Mouse (Mus musculus) 3T3-L1 (cell line): ENCODE measurements around the gene Spata31d1d.
"Not testable (repeated sequence)": the region's sequence is repeated elsewhere in the genome, so short reads cannot be mapped to it uniquely, and the experiment has no call there.

ENCODE experiments used
- DNase-seq: peaks from one replicate; pipeline ENCODE4 v3.0.0-alpha.2; 2015; ENCODE audit warnings: low read depth, low spot score

Gene Spata31d1d

DNA sequence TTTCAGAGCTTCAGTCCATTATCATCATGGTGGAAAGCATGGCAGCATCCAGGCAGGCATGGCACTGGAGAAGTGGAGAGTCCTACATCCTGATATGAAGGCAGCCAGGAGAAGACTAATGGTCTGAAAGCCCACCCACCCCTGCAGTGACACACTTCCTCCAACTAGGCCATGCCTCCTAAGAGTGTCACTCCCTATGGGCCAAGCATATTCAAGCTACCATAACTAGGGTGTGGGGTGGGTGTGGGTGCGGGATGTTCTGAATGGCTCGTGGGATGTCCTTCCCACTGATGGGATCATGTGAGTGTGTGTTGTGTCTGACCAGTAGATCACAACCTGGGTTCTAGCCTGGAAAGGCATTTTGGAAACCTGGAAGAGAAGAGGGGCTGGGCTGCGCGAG, 2.4 kb upstream of the Spata31d1d start:
- no peak for DNase-seq

GRCm38 (mm10) chr13:59728378-59729093, 3.0 kb downstream of the Spata31d1d start:
- DNase-seq, result peak; percentile 74

DNA sequence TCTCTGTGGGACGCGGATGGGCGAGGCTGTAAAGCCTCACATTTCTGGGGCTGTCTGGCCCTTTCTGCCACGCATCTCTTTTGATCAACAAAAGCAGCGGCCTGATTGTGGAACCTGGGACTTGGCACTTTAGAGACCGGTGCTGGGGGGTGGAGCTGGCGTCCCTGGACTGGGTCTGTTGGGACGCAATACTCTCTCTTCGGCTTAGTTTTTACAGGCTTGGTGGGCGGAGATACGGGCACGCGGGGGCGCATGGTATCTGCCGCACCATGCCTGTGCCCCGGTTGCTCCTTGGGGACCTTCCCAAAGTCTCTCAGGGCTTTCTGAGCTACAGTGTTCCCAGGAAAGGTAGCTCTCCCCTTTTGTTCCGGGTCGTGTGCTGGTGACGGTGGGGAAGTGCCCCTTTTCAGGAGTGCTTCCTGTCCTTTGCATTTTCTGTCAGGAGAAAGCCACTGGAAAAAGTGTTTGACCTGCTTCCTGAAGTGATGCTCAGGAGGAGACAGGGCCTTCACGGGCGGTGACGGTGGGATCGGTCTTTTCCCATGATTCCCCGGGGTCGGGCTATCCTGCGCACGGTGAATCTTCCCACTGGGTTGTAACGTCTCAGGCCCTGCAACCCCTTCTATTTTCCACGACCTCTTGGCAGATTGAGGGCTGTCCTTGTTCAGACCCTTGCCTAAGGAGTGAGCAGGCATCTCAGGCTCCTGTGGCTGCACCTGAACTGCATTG, 5.2 kb downstream of the Spata31d1d start:
- DNase-seq, result no peak

GRCm38 (mm10) chr13:59722089-59722488, 9.5 kb downstream of the Spata31d1d start:
- DNase-seq, result not testable (repeated sequence)

GRCm38 (mm10) chr13:59719475-59719874, 12.1 kb downstream of the Spata31d1d start:
- no peak for DNase-seq

- not testable (repeated sequence) for DNase-seq
Observed at GRCm38 (mm10) chr13:59718857-59719440, 12.6 kb downstream of the Spata31d1d start.

- DNase-seq, result no peak
Observed at GRCm38 (mm10) chr13:59713710-59714109, 17.8 kb downstream of the Spata31d1d start.

GRCm38 (mm10) chr13:59711984-59712383, 19.6 kb downstream of the Spata31d1d start, which contains the start of gene Spata31d1b:
Gene Spata31d1b (plus strand): TSS chr13:59712284.
- not testable (repeated sequence) for DNase-seq

GRCm38 (mm10) chr13:59710230-59710629, 21.3 kb downstream of the Spata31d1d start, which contains the start of gene Spata31d1a:
Gene Spata31d1a (minus strand): TSS chr13:59710330.
- DNase-seq, result no peak

DNA sequence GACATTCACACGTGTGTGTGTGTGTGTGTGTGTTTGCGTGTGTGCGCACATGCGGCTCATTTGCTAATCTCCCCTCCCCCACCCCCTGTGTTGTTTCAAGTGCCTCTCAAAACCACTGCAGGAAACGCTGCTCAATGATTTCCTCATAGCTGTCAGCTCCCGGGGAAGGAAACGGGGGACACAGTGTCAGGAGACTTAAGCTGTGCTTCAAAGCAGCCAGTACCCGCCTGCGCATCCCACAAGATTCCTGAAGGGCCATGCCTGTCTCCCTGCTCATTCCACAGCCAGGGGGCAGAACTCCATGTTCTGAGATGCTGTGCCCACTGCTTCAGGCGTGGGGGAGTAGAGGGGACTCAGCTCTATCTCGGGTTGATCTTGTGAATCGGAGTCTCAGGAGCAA, 27.0 kb downstream of the Spata31d1d start:
- no peak for DNase-seq

- no peak for DNase-seq
Observed at GRCm38 (mm10) chr13:59703514-59703913, 28.0 kb downstream of the Spata31d1d start.

- not testable (repeated sequence) for DNase-seq
Observed at GRCm38 (mm10) chr13:59700137-59700536, 31.4 kb downstream of the Spata31d1d start.

- DNase-seq, result no peak
Observed at GRCm38 (mm10) chr13:59699131-59699530, 32.4 kb downstream of the Spata31d1d start.

GRCm38 (mm10) chr13:59695781-59696180, 35.8 kb downstream of the Spata31d1d start:
- DNase-seq, result no peak

DNA sequence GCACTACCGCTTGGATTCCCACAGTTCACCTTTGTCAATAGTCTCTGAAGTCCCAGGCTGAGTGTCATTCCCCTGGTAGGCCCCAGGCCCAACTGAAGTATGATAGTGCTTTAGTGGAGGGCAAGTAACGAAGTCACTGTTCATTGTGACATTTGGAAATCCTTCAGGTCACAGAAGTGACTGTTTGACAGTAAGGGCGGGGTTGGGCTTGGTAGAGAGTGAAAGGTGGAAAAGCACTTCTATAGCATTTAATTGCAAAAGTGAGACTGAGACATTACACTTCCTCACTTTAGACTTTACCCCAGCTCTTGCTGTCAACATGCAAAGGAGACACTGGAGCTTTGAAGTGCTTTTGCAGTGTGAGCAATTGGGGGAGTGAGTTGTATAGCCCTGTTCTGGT, 37.5 kb downstream of the Spata31d1d start, which contains the start of gene 4921517D22Rik:
4921517D22Rik (minus strand) TSS at position 101 of the 400 bp plus-strand sequence.
- no peak for DNase-seq

DNA sequence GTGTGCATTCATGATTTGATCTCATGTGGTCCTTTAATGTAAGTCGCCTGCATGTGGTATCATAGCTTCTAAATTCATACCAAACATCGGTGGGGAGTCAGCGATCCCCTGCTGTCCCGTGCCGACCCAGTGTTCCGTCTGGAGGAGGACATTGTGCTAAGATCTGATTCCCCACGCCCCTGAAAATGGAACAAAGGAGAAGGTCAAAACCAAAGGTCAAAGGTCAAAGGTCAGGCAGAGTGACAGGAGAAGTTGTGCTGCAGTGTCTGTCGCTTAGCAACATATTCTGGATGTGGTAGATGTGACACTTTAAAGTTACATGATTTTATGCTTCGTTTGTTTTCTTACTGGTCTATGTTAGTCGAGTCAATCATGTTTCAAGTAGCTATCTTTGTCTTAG, 40.1 kb downstream of the Spata31d1d start:
- no peak for DNase-seq

- DNase-seq, result no peak
Observed at GRCm38 (mm10) chr13:59690576-59690975, 41.0 kb downstream of the Spata31d1d start.

DNA sequence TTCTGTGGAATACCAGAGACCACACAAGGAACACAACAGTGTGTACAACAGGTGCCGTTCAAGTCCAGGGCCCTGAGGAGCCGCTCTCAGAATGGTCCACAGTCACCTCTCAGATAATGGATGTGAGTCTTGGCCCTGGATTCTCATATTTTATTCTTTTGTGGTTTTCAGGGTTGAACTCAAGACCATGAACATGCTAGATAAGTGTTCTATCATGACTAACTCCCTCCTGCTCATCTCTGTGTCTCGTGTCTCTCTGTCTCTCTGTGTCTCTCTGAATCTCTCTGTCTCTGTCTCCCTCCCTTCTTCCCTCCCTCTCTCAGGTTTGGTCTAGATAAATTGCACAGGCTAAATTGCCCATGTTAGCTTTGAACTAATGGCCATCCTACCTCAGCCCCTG, 41.7 kb downstream of the Spata31d1d start:
- no peak for DNase-seq

DNA sequence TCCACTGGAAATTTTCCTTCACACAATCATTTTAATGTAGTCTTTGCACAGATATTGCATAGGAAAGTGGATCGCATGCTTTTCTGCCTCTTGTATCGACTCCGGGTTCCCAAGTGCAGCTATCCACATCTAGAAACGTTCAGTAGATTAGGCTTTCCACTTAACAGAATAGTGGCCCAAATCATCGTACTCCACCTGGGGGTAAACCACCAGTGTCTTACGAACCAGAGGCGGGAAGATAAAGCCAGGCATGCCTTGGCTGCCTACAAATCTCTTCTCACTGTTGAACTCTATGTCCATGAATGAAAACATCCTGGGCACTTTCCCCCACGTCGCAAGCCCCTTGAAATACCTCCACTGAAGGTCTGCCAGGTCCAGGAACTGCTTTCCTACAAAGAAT, 42.2 kb downstream of the Spata31d1d start:
- DNase-seq, result no peak

- DNase-seq, result no peak
Observed at GRCm38 (mm10) chr13:59688338-59688770, 43.2 kb downstream of the Spata31d1d start.

GRCm38 (mm10) chr13:59685236-59685635, 46.3 kb downstream of the Spata31d1d start:
- no peak for DNase-seq

DNA sequence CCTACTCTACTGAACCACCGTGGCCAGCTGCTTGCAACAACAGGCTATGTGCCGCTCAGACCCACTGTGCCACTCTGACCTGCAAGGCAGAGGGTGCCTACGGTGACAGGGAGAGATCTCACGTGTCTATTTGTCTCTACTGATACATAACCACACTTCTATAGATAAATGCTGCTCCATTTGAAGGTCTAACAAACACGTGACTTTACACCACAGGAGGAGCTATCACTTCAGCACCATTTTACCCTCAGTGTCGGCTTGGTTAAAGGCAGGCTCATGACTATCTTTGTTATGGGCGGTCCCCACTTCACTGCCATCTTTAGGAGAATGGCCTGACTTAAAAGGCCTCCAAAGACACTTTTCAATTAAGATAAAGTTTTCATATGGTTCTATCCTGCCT, 48.9 kb downstream of the Spata31d1d start:
- no peak for DNase-seq
